Mouse (Mus musculus) cortical plate, adult 2 months (tissue): ENCODE measurements at regions not wholly inside any gene's neighbourhood (a gene's known extent, or its start where the extent isn't known, plus 50 kb on each side); places are given as distances from the start of the nearest gene placed in this dataset.
A peak's percentile ranks its signal among the peaks of the same experiment; 100 is the strongest.
"Not testable (repeated sequence)": the region's sequence is repeated elsewhere in the genome, so short reads cannot be mapped to it uniquely, and the experiment has no call there.

ENCODE experiments used
- H3K27ac ChIP-seq: fragments of 200-500 bp; 2 replicates; pipeline ENCODE4 v1.5.1; 2012; ENCODE audit warnings: low read length, control low read depth, inconsistent platforms; ENCODE audit not compliant: insufficient read depth
- H3K4me1 ChIP-seq: fragments of 200-500 bp; 2 replicates; pipeline ENCODE4 v1.6.1; 2011; ENCODE audit warnings: low read length; ENCODE audit not compliant: control insufficient read depth, insufficient read depth
- H3K4me3 ChIP-seq: fragments of 200-500 bp; 2 replicates; pipeline ENCODE4 v1.5.1; 2011; ENCODE audit warnings: mild to moderate bottlenecking, low read length, control low read depth; ENCODE audit not compliant: insufficient read depth
- CTCF ChIP-seq: fragments of 200-500 bp; IDR thresholded peaks from 2 replicates; pipeline ENCODE4 v1.5.1; 2011; ENCODE audit warnings: mild to moderate bottlenecking, control low read depth, low read length; ENCODE audit not compliant: insufficient read depth; ENCODE audit errors: extremely low read depth
- POLR2A ChIP-seq: fragments of 200-500 bp; IDR thresholded peaks from 2 replicates; pipeline ENCODE4 v1.6.1; 2011; ENCODE audit warnings: mild to moderate bottlenecking, low read length, control low read depth; ENCODE audit not compliant: insufficient read depth; ENCODE audit errors: extremely low read depth

DNA sequence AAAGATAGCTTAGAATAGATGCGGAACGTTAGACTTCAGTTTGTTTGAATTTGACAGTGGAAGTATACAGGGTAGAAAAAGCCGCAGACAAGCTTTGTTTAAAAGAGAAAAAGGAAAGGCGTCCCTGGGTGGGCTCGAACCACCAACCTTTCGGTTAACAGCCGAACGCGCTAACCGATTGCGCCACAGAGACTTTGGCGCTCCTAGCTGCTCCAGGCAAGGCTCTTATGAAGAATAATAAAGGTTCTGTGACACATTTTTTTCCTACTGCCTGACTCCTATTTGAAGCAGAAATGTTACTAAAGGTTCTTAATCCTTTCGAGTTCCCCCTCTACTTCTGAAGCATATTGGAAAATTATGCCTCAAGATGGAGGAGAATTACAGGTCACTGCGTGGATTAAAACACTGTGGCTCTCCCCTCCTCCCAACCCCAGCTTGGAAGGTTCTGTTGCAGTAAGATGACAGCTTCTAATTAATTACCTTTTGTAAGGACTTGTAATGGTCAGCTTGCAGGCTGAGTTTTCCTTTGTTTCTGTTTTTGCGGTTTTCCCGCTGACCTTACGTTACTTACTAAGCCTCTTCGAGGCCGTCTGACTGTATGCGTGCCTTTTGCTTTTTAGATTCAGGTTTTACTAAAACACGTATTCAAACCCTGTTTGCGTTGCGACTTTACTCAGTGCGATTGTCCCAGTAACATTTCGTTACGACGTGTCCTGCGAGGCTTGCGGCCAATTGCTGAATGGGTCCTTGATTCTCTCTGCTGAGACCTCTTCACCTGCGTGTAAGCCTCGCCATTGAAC lies 85.1 kb upstream of the Commd3 start:
- Histone ChIP-seq H3K4me3 (peak overlapping the region; percentile 89), H3K27ac (no peak overlapping the region)
- TF ChIP-seq POLR2A, result no peak
- TF ChIP-seq CTCF, result no peak

GRCm38 (mm10) chr2:18585564-18586336 lies 86.4 kb upstream of the Commd3 start:
- Histone ChIP-seq H3K4me3 (no peak overlapping the region), H3K4me1 (no peaks in the 10 kb centered on the region), H3K27ac (no peak overlapping the region)
- no peak for TF ChIP-seq POLR2A
- 0 out of 2 replicates have a peak, but pooled peaks have one; percentile 13 for TF ChIP-seq CTCF

More for the DNA sequence above, 85.1 kb upstream of the Commd3 start:
- no peaks in the 10 kb centered on the region for H3K4me1 ChIP-seq

DNA sequence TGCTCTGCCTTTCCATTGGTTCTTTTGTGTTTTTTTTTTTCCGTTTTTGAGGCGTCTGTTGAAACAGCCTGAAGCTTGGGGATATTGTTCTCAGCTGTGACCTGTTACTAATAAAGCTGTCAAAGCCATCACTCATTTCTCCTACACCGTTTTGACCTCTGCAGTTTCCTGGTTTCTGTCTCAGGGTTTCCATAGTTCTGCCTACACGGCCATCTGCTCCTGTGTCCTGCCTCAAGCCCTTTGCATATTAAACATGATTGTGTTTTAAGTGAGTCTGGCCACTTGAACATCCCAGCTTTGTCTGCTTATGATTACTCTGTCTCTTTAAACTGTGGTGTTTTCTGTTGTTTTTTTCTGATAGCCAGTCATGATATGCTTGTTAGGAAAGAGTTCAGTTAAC lies 114.1 kb upstream of the Commd3 start:
- no peaks in the 10 kb centered on the region for H3K4me1 ChIP-seq
- TF ChIP-seq POLR2A (no peak), CTCF (no peak)
- H3K4me3 ChIP-seq, result no peak overlapping the region
- H3K27ac ChIP-seq, result no peak overlapping the region

DNA sequence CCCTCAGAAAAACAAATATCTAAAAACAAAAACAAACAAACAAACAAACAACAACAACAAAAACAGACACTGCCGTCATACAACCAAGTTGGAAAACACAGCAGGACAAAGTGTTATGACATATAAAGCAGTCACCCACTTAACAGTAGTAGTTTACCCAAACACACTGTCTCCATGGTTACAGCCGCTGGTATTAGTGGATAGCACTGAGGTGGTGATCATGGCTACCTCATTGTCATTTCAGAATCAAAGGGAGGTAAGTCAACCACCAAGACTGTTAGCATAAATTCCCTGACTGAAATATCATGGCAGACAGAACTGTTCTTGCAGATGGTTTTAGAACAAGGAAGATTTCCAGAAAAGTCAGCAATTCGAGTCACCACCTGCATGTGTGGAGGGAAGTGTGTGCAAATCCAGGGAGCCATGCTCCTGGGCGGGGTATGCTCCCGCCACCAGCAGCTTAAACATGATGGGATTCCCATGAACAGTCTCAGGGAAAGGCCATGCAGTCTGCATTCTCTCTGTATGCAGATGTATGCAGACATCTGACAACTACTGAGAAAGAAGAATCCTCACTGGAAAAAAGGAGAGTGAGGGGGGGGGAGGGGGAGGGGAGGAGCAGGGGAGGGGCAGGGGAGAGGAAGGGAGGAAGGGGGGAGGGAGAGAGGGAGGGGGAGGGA lies 124.1 kb upstream of the Commd3 start:
- TF ChIP-seq POLR2A, result no peak
- TF ChIP-seq CTCF, result no peak
- no peaks in the 10 kb centered on the region for H3K4me1 ChIP-seq
- no peak overlapping the region for H3K27ac ChIP-seq
- H3K4me3 ChIP-seq, result no peak overlapping the region

DNA sequence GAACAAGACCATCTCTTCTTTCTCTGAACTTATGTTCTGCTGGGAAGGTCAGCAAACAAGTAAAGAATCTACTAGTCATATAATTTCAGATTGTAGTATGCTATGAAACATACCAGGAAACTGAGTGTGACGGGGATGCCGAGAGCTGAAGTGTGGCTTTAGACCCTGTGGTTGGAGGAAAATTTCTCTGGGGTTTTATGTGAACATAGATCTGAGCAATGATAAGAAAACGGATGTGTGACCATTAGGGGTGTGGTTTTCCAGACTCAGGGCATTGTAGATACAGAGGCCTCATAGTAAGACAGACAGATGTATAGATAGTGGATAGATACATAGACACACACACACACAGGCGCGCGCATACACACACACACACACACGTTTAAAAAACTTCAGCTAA lies 131.8 kb upstream of the Dnajc1 start:
- Histone ChIP-seq H3K4me1 (no peaks in the 10 kb centered on the region), H3K4me3 (no peak overlapping the region), H3K27ac (no peak overlapping the region)
- no peak for TF ChIP-seq POLR2A
- no peak for TF ChIP-seq CTCF

- H3K4me1 ChIP-seq, result no peaks in the 10 kb centered on the region
- no peak overlapping the region for H3K27ac ChIP-seq
- TF ChIP-seq POLR2A, result no peak
- TF ChIP-seq CTCF, result no peak
Observed at GRCm38 (mm10) chr2:18523911-18524310, 131.3 kb upstream of the Dnajc1 start.

GRCm38 (mm10) chr2:18513435-18513834 lies 120.8 kb upstream of the Dnajc1 start:
- Histone ChIP-seq H3K4me1 (no peaks in the 10 kb centered on the region), H3K27ac (no peak overlapping the region), H3K4me3 (no peak overlapping the region)
- TF ChIP-seq CTCF, result no peak
- TF ChIP-seq POLR2A, result no peak

More at GRCm38 (mm10) chr2:18523911-18524310, 131.3 kb upstream of the Dnajc1 start:
- H3K4me3 ChIP-seq, result no peak overlapping the region

DNA sequence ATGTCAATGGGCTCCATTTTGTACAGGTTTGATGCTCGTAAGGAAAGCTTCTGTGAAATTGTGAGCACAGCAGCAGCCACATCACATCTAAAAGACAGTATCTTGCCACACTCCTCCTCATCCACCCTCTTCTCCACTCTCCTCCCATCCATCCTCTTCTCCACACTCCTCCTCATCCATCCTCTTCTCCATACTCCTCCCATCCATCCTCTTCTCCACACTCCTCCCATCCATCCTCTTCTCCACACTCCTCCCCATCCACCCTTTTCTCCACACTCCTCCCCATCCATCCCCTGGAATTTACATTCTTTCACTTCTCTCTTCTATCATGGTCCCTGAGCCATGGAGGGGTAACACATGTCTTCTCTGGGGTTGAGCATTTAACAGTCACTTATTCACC lies 116.7 kb upstream of the Dnajc1 start:
- Histone ChIP-seq H3K27ac (no peak overlapping the region), H3K4me1 (no peaks in the 10 kb centered on the region), H3K4me3 (no peak overlapping the region)
- no peak for TF ChIP-seq POLR2A
- TF ChIP-seq CTCF, result no peak

DNA sequence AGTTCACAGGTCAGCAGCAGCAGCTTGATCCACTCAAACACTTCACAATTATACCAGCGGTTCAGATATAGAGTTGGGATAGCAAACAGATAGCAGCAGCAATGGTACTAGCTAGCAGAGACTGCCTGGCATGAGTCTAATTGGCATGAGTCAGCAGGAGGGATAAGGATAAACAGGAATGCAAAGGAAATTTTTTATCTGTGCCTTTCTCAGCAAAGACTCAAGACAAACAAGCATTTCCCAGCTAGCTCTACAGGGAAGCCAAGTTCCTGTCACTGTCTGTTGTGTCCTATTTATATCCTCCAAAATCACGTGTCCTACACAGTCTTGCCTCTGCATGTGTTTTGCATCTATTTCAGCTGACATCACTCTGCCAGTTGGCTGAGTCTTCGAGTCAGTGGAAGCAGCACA lies 80.7 kb upstream of the Dnajc1 start:
- no peak for TF ChIP-seq POLR2A
- Histone ChIP-seq H3K4me1 (no peaks in the 10 kb centered on the region; the same call in 1 of the 2 replicates), H3K27ac (no peak overlapping the region), H3K4me3 (no peak overlapping the region)

DNA sequence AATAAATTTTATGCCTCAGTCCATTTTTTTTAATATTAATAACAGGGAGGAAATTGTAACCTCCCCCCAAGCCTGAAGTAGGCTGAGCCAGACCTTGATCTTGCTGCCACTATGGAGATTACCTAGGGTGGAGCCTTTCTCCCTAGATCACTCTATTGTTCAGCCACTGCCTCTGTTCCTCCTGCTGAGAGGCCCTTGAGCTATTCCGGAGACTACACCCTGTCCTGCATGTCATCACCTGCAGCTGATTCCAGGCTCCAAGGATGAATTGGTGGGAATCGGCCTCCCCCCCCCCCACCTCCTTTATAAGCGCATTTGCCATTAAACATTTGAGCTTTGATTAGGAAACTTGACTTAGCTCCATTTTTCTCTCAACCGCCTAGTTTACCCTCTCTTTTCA lies 68.3 kb upstream of the Dnajc1 start:
- H3K4me1 ChIP-seq, result no peaks in the 10 kb centered on the region
- no peak overlapping the region for H3K4me3 ChIP-seq
- no peak for TF ChIP-seq POLR2A
- no peak for TF ChIP-seq CTCF
- H3K27ac ChIP-seq, result no peak overlapping the region

DNA sequence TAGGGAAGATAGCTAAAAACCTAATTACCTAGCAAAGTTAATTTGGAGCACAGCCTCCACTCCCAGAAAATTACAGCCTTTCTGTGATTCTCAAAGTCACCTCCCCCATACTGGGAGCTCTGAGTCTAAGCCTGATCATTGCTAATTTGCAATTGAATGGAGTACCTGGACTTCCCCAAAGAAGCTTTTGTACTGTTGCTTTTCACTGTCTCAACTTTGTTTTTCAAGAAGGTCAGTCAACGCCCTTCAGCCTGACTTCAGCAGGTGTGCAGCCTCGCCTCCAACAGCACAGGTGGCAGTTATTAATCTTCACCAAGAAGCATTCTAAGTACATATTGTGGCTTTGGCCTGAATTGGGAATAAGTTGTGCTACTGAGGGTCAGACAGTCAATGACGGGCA lies 67.7 kb upstream of the Dnajc1 start:
- H3K27ac ChIP-seq, H3K4me3 ChIP-seq, H3K4me1 ChIP-seq: not testable (repeated sequence)

GRCm38 (mm10) chr2:18453426-18453825 lies 60.8 kb upstream of the Dnajc1 start:
- not testable (repeated sequence) for H3K4me3 ChIP-seq, H3K4me1 ChIP-seq, H3K27ac ChIP-seq
